Mouse (Mus musculus) spleen, adult 2 months (tissue): ENCODE results near the gene Cul3.

Source experiments
- CTCF ChIP-seq: fragments of 200-500 bp; IDR thresholded peaks from 2 replicates; pipeline ENCODE4 v1.5.1; 2011; ENCODE audit warnings: mild to moderate bottlenecking, inconsistent platforms; ENCODE audit not compliant: insufficient read depth, insufficient read length, insufficient replicate concordance; ENCODE audit errors: extremely low read depth
- POLR2A ChIP-seq: fragments of 200-500 bp; IDR thresholded peaks from 2 replicates; pipeline ENCODE4 v1.6.1; 2011; ENCODE audit warnings: low read depth, low read length, inconsistent platforms

DNA sequence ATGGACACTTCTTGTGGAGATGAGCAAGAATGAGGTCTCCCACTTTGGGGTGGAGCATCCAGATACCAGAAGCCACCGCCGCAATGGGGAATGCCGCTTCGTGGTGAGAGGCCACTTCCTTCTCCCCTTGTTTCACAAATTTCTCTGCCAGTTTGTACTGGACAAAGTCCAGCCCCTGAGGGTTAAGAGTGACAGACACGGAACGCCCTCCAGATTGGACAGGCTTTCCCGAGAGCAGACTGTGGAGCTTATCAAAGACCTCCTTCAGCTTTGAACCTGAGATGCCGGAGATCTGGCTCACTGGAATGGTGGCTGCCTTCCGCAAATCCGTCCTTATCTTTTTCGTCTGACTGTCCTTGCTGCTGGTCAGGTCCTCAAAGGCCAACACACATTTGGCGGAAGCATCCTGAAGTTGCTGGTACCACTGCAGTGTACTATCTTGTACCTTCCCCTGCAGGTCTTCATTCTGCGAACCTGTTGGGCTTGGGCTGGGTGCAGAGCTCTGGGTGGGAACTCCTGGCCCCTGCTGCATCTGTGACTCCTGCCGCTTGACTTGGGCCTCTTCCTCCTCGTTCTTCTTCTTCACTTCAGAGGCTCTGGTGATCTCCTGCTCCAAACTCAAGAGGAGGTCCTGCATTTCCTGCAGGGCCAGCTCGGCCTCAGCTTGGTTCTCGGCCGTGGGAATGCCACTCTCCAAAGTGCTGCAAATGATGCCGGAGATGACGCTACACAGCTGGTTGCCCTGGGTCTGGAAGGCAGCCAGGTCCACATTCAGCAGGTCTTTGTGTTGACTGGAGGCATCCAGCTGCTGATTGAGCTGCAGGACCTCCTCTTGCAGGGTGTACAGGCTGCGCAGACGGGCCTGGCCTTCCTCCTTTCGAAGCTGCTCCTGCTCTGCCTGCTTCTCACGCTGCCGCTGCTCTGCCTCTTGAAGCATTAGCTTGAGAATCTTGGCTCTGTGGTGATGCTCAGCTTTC is 43.6 kb upstream of the Cul3 start:
- TF ChIP-seq POLR2A (no peak), CTCF (no peak)
